Mouse (Mus musculus) ES-E14 (cell line): ENCODE measurements at regions not wholly inside any gene's neighbourhood (a gene's known extent, or its start where the extent isn't known, plus 50 kb on each side); places are given as distances from the start of the nearest gene placed in this dataset.
"Not testable (repeated sequence)": the region's sequence is repeated elsewhere in the genome, so short reads cannot be mapped to it uniquely, and the experiment has no call there.

ENCODE experiments used
- CHD2 ChIP-seq: IDR thresholded peaks from 2 replicates; pipeline ENCODE4 v1.6.1; 2014; ENCODE audit warnings: mild to moderate bottlenecking, low read depth, low read length, inconsistent platforms
- MAFK ChIP-seq: IDR thresholded peaks from 2 replicates; pipeline ENCODE4 v1.6.1; 2014; ENCODE audit warnings: mild to moderate bottlenecking, low read depth, low read length, inconsistent platforms; ENCODE audit not compliant: insufficient read depth
- ZNF384 ChIP-seq: IDR thresholded peaks from 2 replicates; pipeline ENCODE4 v1.6.1; 2012; ENCODE audit warnings: low read depth, low read length, inconsistent platforms

DNA sequence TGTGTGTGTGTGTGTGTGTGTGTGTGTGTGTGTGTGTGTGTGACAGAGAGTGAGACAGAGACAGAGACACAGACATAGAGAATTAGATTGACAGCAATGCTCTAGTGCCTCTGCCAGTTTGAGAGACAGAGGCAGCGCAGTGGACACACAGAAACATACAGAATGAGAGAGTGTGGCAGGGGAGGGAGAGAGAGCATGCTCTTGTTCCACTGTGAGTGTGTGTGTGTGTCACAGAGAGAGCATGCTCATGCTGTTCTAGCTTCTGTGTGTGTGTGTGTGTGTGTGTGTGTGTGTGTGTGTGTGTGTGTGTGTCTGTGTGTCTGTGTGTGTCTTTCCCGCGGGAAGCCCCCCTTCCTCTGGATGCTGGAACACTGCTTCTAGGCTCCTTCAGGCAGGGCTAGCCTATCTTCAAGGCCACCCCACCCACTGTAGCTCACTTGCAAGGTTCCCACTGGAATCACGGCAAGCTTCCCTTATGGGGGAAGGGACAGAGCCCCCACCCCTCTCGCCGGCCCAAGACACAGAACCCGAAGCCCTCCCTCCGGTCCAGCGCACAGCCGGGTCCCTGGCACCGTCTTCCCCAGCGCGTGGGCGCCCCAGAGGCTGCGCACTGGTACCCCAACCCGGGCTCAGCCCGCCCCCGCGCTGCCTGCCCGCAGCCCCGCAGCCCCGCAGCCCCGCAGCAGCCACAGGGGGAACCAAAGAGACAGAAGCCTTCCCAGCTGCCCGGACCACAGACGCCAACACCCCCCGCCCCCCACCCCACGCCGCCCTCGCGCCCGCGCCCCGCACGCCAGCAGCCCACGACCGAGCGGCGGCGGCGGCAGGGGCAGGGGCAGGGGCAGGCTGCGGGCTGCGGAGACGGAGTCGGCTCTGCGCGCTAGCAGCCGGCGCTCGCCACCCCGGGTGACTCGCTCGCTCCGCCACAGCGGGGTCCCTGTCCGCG, 84.4 kb downstream of the 1700018G05Rik start:
- not testable (repeated sequence) for TF ChIP-seq MAFK, CHD2, ZNF384
